Mouse (Mus musculus): ENCODE data around the gene Cdca4.

- TF ChIP-seq CTCF (IDR thresholded peaks at IDR 0.05; ENCODE audit: borderline replicate concordance, insufficient read depth, low read length) (no peak), POLR2A (IDR thresholded peaks at IDR 0.05; ENCODE audit: low read depth, low read length) (no peak)
These were observed 6.5 kb downstream of the Cdca4 start for GRCm38 (mm10) chr12:112822676-112823075.
